Mouse (Mus musculus) liver, adult 2 months (tissue): ENCODE measurements around the gene Fam192a.

Experiments
- CTCF ChIP-seq: fragments of 200-500 bp; IDR thresholded peaks from 2 replicates; pipeline ENCODE4 v1.5.1; 2011; ENCODE audit warnings: low read depth, low read length, control low read depth
- POLR2A ChIP-seq: fragments of 200-500 bp; IDR thresholded peaks from 2 replicates; pipeline ENCODE4 v1.6.1; 2011; ENCODE audit warnings: low read length, control low read depth; ENCODE audit not compliant: insufficient read depth; ENCODE audit errors: extremely low read depth

DNA sequence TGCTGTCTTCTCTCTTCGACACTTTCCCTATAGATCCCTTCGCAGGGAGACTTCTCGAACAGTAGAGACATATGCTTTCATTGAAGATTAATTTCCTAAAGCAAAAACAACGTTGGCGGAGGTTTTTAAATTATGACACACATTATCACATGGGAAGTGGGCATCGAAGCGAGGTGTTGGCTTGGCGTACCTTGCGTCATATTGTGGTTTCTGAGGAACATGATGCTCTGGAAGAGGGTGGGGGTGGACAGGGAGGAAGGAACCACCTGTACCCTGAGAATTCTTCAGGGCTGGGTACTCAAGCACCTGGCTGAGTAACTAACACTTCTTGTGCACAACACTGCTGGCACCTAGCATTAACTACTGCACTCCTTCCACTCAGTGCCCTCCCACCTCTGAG lies 77.2 kb downstream of the Fam192a start:
- TF ChIP-seq CTCF, result no peak
- no peak for TF ChIP-seq POLR2A
